Mouse (Mus musculus): ENCODE data around the gene Rpl37a.

Gene Rpl37a

GRCm38 (mm10) chr1:72738946-72739680 lies 28.0 kb downstream of the Rpl37a start:
- DNase-seq = peak; percentile 69 to 72

- DNase-seq = no peak
Measured at GRCm38 (mm10) chr1:72739681-72740063, 28.6 kb downstream of the Rpl37a start.

- no peak for DNase-seq
Measured at GRCm38 (mm10) chr1:72741406-72741805, 30.3 kb downstream of the Rpl37a start.

- no peak for DNase-seq
Measured at GRCm38 (mm10) chr1:72744816-72745506, 33.9 kb downstream of the Rpl37a start.

GRCm38 (mm10) chr1:72746382-72746781 lies 35.3 kb downstream of the Rpl37a start:
- DNase-seq = peak in 1 of 2 experiments; percentile 6

GRCm38 (mm10) chr1:72751371-72751781 lies 40.3 kb downstream of the Rpl37a start:
- peak; percentile 11 to 53 for DNase-seq

- DNase-seq = no peak
Measured at GRCm38 (mm10) chr1:72753211-72753610, 42.1 kb downstream of the Rpl37a start.

- DNase-seq = no peak
Measured at GRCm38 (mm10) chr1:72755227-72755626, 44.1 kb downstream of the Rpl37a start.

- DNase-seq = no peak
Measured at GRCm38 (mm10) chr1:72755801-72756200, 44.7 kb downstream of the Rpl37a start.

GRCm38 (mm10) chr1:72759758-72760157 lies 48.7 kb downstream of the Rpl37a start:
- no peak for DNase-seq

Data from kidney, adult 8-10 months (tissue).